ENCODE assay signal across 8 mouse cellular contexts in genomic region chr2:91256256-91257125, GRCm38 (mm10). TPM values are rescaled to one million over a fixed set of nuclear protein-coding genes. Genes with fewer than 3 reads are reported as not detected.
DNase-seq lines count a peak whose midpoint lies in the region; ATAC-seq and TF ChIP-seq lines count a peak whose summit lies in the region.

No protein-coding gene starts in this region.

- TF ChIP-seq EP300 in ES-Bruce4 (IDR thresholded peaks at IDR 0.05; ENCODE audit: insufficient read depth, low read depth, low read length): 0 out of 2 replicates have a peak, but pooled peaks have one; percentile 2

- no peaks in the 10 kb centered on the region for H3K4me1 ChIP-seq in ES-Bruce4 (ENCODE audit: control insufficient read depth, insufficient read depth, low read length)
- peaks cover 33% of the 10 kb centered on the region for H3K4me1 ChIP-seq in embryonic facial prominence, embryonic 15.5 days
- H3K4me1 ChIP-seq in heart, embryonic 14.5 days (ENCODE audit: control insufficient read depth in 2 of 2, insufficient read depth in 2 of 2, low read length in 2 of 2): peaks cover 28 to 42% of the 10 kb centered on the region in 2 experiments
- H3K4me1 ChIP-seq in kidney, postnatal 0 days (replicated peaks; ENCODE audit: insufficient read depth, low read length): peaks cover 11% of the 10 kb centered on the region

- under 1% methylated on average over 52 of the region's 52 CpGs for WGBS in embryonic facial prominence, embryonic 15.5 days
- under 1% methylated on average over 51 of the region's 52 CpGs for WGBS in heart, embryonic 14.5 days
- under 1% methylated on average over 52 of the region's 52 CpGs for WGBS in kidney, postnatal 0 days

- H3K4me2 ChIP-seq in embryonic facial prominence, embryonic 15.5 days (replicated peaks): peak overlapping the region; percentile 93
- H3K4me2 ChIP-seq in heart, embryonic 14.5 days (ENCODE audit: low read length): peak overlapping the region; percentile 75
- peak overlapping the region; percentile 93 for H3K4me2 ChIP-seq in kidney, postnatal 0 days (ENCODE audit: low read length)

- H3K9ac ChIP-seq in ES-Bruce4 (ENCODE audit: low read depth, poor library complexity, severe bottlenecking): peak overlapping the region; percentile 54
- peak overlapping the region; percentile 33 for H3K9ac ChIP-seq in embryonic facial prominence, embryonic 15.5 days
- peak overlapping the region; percentile 78 for H3K9ac ChIP-seq in heart, embryonic 14.5 days (ENCODE audit: low read length)
- peak overlapping the region; percentile 72 for H3K9ac ChIP-seq in kidney, postnatal 0 days (ENCODE audit: low read depth, low read length)

- TF ChIP-seq POLR2A in ES-Bruce4 (IDR thresholded peaks at IDR 0.05; ENCODE audit: insufficient read depth, low read length): no peak

- 0 out of 2 replicates have a peak, but pooled peaks cover 1% of the 10 kb centered on the region for H3K27me3 ChIP-seq in ES-Bruce4 (ENCODE audit: control insufficient read depth, insufficient read depth, low read length, poor library complexity, severe bottlenecking)
- H3K27me3 ChIP-seq in embryonic facial prominence, embryonic 15.5 days: 0 out of 2 replicates have a peak, but pooled peaks cover 12% of the 10 kb centered on the region
- H3K27me3 ChIP-seq in heart, embryonic 14.5 days (ENCODE audit: control insufficient read depth, insufficient read depth, low read length): peaks cover 10% of the 10 kb centered on the region
- no peaks in the 10 kb centered on the region for H3K27me3 ChIP-seq in kidney, postnatal 0 days (ENCODE audit: insufficient read depth, low read length)

- peak; percentile 78 for ATAC-seq in embryonic facial prominence, embryonic 15.5 days (ENCODE audit: insufficient number of reproducible peaks, low FRiP score, low TSS enrichment, low read depth)
- peak; percentile 60 for ATAC-seq in heart, embryonic 14.5 days (ENCODE audit: insufficient number of reproducible peaks, insufficient read depth, low FRiP score, low read depth)
- ATAC-seq in kidney, postnatal 0 days (replicated peaks; ENCODE audit: low FRiP score, low read depth): peak; percentile 66

- DNase-seq in adrenal gland, postnatal 14 days: peak; percentile 82
- peak; percentile 18 for DNase-seq in kidney, postnatal 0 days (ENCODE audit: low spot score)
- DNase-seq in lung, postnatal 25 days (ENCODE audit: low spot score): peak; percentile 24
- peak; percentile 71 for DNase-seq in right cerebral cortex, postnatal 25 days
- no peak for DNase-seq in spleen, postnatal 10 days (ENCODE audit: low spot score in 2 of 2)

- TF ChIP-seq CTCF in ES-Bruce4 (IDR thresholded peaks at IDR 0.05; ENCODE audit: low read depth, low read length): no peak
- no peak for TF ChIP-seq CTCF in kidney, postnatal 0 days (IDR thresholded peaks at IDR 0.05; ENCODE audit: low read depth)

- no peaks in the 10 kb centered on the region for H3K36me3 ChIP-seq in ES-Bruce4 (ENCODE audit: control insufficient read depth, insufficient read depth, low read length, poor library complexity, severe bottlenecking)
- peaks cover 8% of the 10 kb centered on the region; the same call in 1 of the 2 replicates for H3K36me3 ChIP-seq in embryonic facial prominence, embryonic 15.5 days
- peaks cover 13% of the 10 kb centered on the region for H3K36me3 ChIP-seq in heart, embryonic 14.5 days (ENCODE audit: control insufficient read depth, insufficient read depth, low read length)
- H3K36me3 ChIP-seq in kidney, postnatal 0 days (ENCODE audit: insufficient read depth, low read length): 0 out of 2 replicates have a peak, but pooled peaks cover 8% of the 10 kb centered on the region

- peak overlapping the region; percentile 88 for H3K4me3 ChIP-seq in ES-Bruce4 (ENCODE audit: low read depth, low read length)
- H3K4me3 ChIP-seq in embryonic facial prominence, embryonic 15.5 days (replicated peaks): peak overlapping the region; percentile 73
- peak overlapping the region; percentile 65 to 71 for H3K4me3 ChIP-seq in heart, embryonic 14.5 days (ENCODE audit: control insufficient read depth in 1 of 2, insufficient read depth in 1 of 2, low read depth in 1 of 2, low read length in 2 of 2)
- H3K4me3 ChIP-seq in kidney, postnatal 0 days (replicated peaks; ENCODE audit: low read depth, low read length): peak overlapping the region; percentile 71

- H3K9me3 ChIP-seq in ES-Bruce4 (replicated peaks; ENCODE audit: control insufficient read depth, insufficient read depth, low read length, poor library complexity, severe bottlenecking): no peaks in the 10 kb centered on the region
- H3K9me3 ChIP-seq in embryonic facial prominence, embryonic 15.5 days (replicated peaks): no peaks in the 10 kb centered on the region
- no peaks in the 10 kb centered on the region for H3K9me3 ChIP-seq in heart, embryonic 14.5 days (ENCODE audit: control insufficient read depth, low read length)
- H3K9me3 ChIP-seq in kidney, postnatal 0 days (replicated peaks; ENCODE audit: low read length): no peaks in the 10 kb centered on the region

- H3K27ac ChIP-seq in ES-Bruce4 (ENCODE audit: insufficient read depth, low read length): no peak overlapping the region
- H3K27ac ChIP-seq in embryonic facial prominence, embryonic 15.5 days (replicated peaks): peak overlapping the region; percentile 85
- peak overlapping the region; percentile 29 to 70; a peak in 3 of 4 replicates for H3K27ac ChIP-seq in heart, embryonic 14.5 days (replicated peaks in 1 of 2; ENCODE audit: control insufficient read depth in 1 of 2, insufficient read depth in 1 of 2, low read depth in 2 of 2, low read length in 2 of 2)
- H3K27ac ChIP-seq in kidney, postnatal 0 days: peak overlapping the region; percentile 86

RNA-seq across cellular contexts. Expression of gene Pacsin3, which starts 0.7 kb away (rescaled TPM):
- polyA plus RNA-seq in ES-Bruce4 (2011; ENCODE audit: insufficient read depth, insufficient read length, low read depth, missing spikeins): 18.0 and 19.9 TPM in 2 replicates
- 55.2 and 61.7 TPM in 2 replicates for total RNA-seq in adrenal gland, postnatal 14 days (2021)
- 55.1 and 62.8 TPM in 2 replicates for polyA plus RNA-seq in embryonic facial prominence, embryonic 15.5 days (2015; fragmentation: Nextera tagmentation; extraction: Ambion mirVana)
- polyA plus RNA-seq in heart, embryonic 14.5 days (2014; fragmentation: Nextera tagmentation; extraction: Ambion mirVana): 38.2 and 39.6 TPM in 2 replicates
- 32.7 and 36.8 TPM in 2 replicates for polyA plus RNA-seq in kidney, postnatal 0 days (2015; fragmentation: Nextera tagmentation; extraction: Ambion mirVana)

RNA-seq across cellular contexts. Expression of gene Arfgap2, which starts 8.3 kb away (rescaled TPM):
- 35.3 and 40.9 TPM in 2 replicates for polyA plus RNA-seq in ES-Bruce4 (2011; ENCODE audit: insufficient read depth, insufficient read length, low read depth, missing spikeins)
- 82.6 and 83.6 TPM in 2 replicates for total RNA-seq in adrenal gland, postnatal 14 days (2021)
- polyA plus RNA-seq in embryonic facial prominence, embryonic 15.5 days (2015; fragmentation: Nextera tagmentation; extraction: Ambion mirVana): 83.0 and 83.4 TPM in 2 replicates
- polyA plus RNA-seq in heart, embryonic 14.5 days (2014; fragmentation: Nextera tagmentation; extraction: Ambion mirVana): 59.2 and 65.8 TPM in 2 replicates
- polyA plus RNA-seq in kidney, postnatal 0 days (2015; fragmentation: Nextera tagmentation; extraction: Ambion mirVana): 66.6 and 73.9 TPM in 2 replicates

RNA-seq across cellular contexts. Expression of gene Ddb2, which starts 19.7 kb away (rescaled TPM):
- polyA plus RNA-seq in ES-Bruce4 (2011; ENCODE audit: insufficient read depth, insufficient read length, low read depth, missing spikeins): 19.3 and 22.3 TPM in 2 replicates
- total RNA-seq in adrenal gland, postnatal 14 days (2021): 10.0 and 12.1 TPM in 2 replicates
- polyA plus RNA-seq in embryonic facial prominence, embryonic 15.5 days (2015; fragmentation: Nextera tagmentation; extraction: Ambion mirVana): 18.7 and 19.9 TPM in 2 replicates
- 7.0 and 8.3 TPM in 2 replicates for polyA plus RNA-seq in heart, embryonic 14.5 days (2014; fragmentation: Nextera tagmentation; extraction: Ambion mirVana)
- polyA plus RNA-seq in kidney, postnatal 0 days (2015; fragmentation: Nextera tagmentation; extraction: Ambion mirVana): 13.6 and 15.5 TPM in 2 replicates

RNA-seq across cellular contexts. Expression of gene Acp2, which starts 53.8 kb away (rescaled TPM):
- 14.5 and 27.0 TPM in 2 replicates for polyA plus RNA-seq in ES-Bruce4 (2011; ENCODE audit: insufficient read depth, insufficient read length, low read depth, missing spikeins)
- 34.4 and 39.4 TPM in 2 replicates for total RNA-seq in adrenal gland, postnatal 14 days (2021)
- 24.2 and 28.3 TPM in 2 replicates for polyA plus RNA-seq in embryonic facial prominence, embryonic 15.5 days (2015; fragmentation: Nextera tagmentation; extraction: Ambion mirVana)
- polyA plus RNA-seq in heart, embryonic 14.5 days (2014; fragmentation: Nextera tagmentation; extraction: Ambion mirVana): 21.9 and 22.7 TPM in 2 replicates
- polyA plus RNA-seq in kidney, postnatal 0 days (2015; fragmentation: Nextera tagmentation; extraction: Ambion mirVana): 22.4 and 22.5 TPM in 2 replicates

RNA-seq across cellular contexts. Expression of gene Nr1h3, which starts 53.9 kb away (rescaled TPM):
- not detected in 2 replicates for polyA plus RNA-seq in ES-Bruce4 (2011; ENCODE audit: insufficient read depth, insufficient read length, low read depth, missing spikeins)
- total RNA-seq in adrenal gland, postnatal 14 days (2021): 41.7 and 45.0 TPM in 2 replicates
- 1.8 and 1.9 TPM in 2 replicates for polyA plus RNA-seq in embryonic facial prominence, embryonic 15.5 days (2015; fragmentation: Nextera tagmentation; extraction: Ambion mirVana)
- 2.2 and 2.6 TPM in 2 replicates for polyA plus RNA-seq in heart, embryonic 14.5 days (2014; fragmentation: Nextera tagmentation; extraction: Ambion mirVana)
- 4.1 and 4.4 TPM in 2 replicates for polyA plus RNA-seq in kidney, postnatal 0 days (2015; fragmentation: Nextera tagmentation; extraction: Ambion mirVana)

Comparison
In these comparisons a context has a peak if more than half of its experiments do, and no peak if none do; other contexts are left out.
1. DNase-seq: peak in adrenal gland, postnatal 14 days (single experiment), kidney, postnatal 0 days (single experiment), lung, postnatal 25 days (single experiment) and right cerebral cortex, postnatal 25 days (single experiment); none in spleen, postnatal 10 days (0 of 2).
2. Peak in every context shown above with its lines, with median percentiles within 50 percentile points of each other: H3K4me3 ChIP-seq, H3K9ac ChIP-seq, ATAC-seq and H3K4me2 ChIP-seq.